Mouse (Mus musculus) layer of hippocampus, postnatal 36 days (tissue): ENCODE data around the gene Nkd1. TPM values are rescaled to one million over a fixed set of nuclear protein-coding genes. Genes with fewer than 3 reads are reported as not detected.
A peak's percentile ranks its signal among the peaks of the same experiment; 100 is the strongest.

Source experiments
- DNase-seq, 2 experiments: peaks; one replicate each; pipeline ENCODE4 v3.0.0; 2022
- total RNA-seq, 2 experiments: library from RNA; stranded (reverse); gene quantifications; 2 replicates each; pipeline ENCODE4 v1.2.3; 2021

The Nkd1 gene
- total RNA-seq = 10 to 100 TPM; 10.1 to 11.9 TPM

DNA sequence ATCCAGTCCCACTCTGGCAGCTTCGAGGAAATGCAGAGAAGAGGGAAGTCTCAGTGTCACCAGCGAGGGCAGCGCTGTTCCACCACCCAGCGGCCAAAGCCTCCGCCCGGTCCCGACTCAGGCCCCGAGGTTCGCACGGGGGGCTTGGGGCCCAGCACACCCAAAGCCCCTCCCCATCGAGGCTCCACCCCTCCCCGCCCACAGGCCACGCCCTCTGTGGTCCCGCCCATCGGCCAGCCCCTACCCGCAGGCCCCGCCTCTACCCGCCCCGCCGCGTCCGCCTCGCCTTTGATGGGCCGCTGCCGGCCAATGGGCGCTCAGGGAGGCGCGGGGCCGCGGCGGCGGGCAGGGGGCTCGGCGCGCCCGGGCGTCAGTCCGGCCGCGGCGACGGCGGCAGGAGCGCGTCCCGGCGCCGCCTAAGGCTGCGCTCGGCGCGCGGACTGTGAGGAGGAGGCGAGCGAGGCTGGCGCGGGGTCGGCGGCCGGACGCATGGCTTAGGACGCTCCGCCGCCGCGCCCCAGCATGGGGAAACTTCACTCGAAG is at the start of gene Nkd1:
Nkd1 (plus strand) TSS at position 370 of the 543 bp plus-strand sequence.
- DNase-seq = peak; percentile 77 to 83

- no peak for DNase-seq
Observed at GRCm38 (mm10) chr8:88481290-88481689, 39.9 kb upstream of the Nkd1 start.

GRCm38 (mm10) chr8:88488391-88488829 is 32.7 kb upstream of the Nkd1 start:
- no peak for DNase-seq

GRCm38 (mm10) chr8:88494076-88494475 is 27.1 kb upstream of the Nkd1 start:
- no peak for DNase-seq

DNA sequence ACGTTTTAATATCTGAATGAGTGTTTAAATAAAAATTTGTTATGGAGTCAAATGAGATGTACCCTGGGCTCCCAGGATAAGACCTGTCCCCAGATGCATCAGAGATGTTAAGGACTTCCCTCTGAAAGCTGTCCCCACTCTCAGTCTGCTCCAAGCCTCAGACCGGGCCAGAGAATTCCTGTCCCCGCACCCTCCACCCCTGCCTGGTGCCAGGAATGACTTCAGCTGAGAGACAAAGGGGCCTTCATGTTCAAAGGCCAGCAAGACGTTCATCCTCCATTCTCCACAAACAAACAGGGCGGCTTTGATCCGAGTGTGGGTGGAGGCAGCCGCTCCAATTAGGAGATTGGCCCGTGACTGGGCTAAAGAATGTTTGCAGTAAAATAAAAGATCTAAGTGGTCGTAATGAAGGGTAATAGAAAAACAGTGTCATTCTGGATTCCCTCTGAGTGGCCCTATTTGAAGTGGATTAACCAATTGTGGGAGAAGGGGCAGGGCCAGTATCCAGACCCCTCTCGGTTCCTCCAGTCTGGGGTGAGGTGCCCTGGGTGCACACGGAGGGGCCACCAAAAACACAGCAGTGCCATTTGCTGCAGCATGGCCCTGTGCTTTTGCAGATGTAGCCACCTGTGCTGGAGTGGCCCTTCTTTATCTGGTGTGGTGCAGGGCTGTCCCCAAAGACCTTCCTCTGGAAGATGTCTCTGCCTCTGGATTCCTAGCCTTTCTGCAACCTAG is 25.9 kb upstream of the Nkd1 start:
- peak; percentile 39 to 54 for DNase-seq

DNA sequence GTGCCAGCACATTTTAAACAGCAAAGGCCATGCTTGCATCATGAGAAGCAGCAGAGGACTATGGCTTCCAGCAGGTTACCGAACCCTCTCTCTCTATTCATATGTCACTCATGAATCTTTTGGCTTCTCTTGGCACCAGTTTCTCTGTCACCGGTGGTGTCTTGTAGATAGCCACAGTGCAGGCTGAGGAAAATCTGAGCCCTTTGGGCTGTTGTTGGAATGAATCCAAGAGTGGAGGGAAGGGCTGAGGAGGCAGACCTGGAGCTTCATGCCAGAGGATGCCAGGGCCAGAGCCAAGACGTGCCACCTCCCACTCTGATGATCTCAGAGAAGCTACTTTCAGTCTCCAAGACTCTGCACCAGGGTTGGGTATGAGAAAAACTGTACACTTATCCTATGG is 19.0 kb upstream of the Nkd1 start:
- no peak for DNase-seq

DNA sequence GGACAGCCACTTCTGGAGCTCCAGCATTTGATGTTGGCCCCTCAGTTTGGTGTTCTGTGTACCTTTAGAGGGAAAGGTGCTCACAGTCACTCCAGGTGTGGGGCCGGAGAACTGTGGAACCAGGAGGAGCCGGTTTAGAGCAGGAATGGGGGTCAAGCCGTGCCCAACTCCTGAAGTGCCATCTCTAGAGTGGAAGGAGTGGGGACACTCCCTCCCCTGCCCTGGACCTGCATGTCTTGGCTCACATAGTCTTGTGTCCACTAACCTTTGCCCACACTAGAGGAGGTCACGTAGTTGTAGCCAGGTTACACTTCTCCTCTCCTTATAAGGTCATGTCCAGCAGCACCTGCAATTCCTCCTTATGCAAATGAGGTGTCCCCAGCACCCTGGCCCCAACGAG is 14.2 kb upstream of the Nkd1 start:
- DNase-seq = no peak

DNA sequence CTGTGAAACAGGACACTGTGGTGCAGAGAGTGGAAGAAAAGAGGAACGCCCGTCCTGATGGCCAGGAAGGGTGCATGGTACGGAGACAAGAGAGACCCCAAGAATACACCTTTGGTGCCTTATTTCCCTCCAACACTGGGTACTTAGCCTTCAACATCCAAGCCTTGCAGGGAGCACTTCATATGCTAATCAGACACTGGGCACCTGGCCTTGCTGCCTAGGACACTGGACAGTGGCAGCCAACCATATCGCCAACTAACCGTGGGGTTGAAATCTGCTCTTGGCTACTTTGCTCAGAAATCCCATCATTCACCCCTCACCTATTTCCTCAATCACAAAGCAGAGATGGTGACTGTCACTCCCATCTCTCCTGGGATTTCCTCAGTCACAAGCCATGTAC is 10.1 kb upstream of the Nkd1 start:
- no peak for DNase-seq

GRCm38 (mm10) chr8:88512094-88512794 is 8.9 kb upstream of the Nkd1 start:
- peak in 1 of 2 experiments; percentile 13 for DNase-seq

- no peak for DNase-seq
Observed at GRCm38 (mm10) chr8:88518047-88518446, 3.1 kb upstream of the Nkd1 start.

GRCm38 (mm10) chr8:88520381-88520780 is 773 bp upstream of the Nkd1 start:
- no peak for DNase-seq

- DNase-seq = peak in 1 of 2 experiments; percentile 8
Observed at GRCm38 (mm10) chr8:88521541-88522414, 624 bp downstream of the Nkd1 start.

DNA sequence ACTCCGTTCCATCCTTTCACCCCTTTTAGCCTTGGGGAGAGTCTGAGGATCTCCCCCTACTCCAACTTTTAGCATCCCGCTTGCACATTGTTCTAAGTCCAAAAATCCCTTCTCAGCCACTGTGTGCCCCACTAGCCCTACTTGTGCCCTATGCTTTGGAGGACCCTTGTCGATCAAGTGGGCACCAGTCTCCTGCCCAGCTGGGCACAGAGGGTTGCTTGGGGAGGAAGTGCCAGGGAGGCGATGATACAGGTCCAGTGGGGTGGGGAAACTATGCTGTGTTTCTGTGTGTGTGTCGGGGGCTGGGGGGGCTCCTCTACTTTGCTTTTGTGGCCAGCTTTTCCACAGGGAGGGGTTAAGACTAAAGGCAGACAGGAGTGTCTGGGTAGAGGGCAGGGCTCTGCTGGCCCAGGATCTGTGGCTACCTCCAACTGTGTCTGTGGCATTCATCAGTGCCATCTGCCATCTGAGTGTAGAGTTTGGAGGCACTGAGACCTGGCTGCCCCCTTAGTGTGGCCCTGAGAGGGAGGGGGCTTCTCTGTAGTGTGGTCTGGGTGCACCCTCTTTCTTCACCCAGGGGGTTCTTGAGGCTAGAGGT is 1.4 kb downstream of the Nkd1 start:
- DNase-seq = no peak

- no peak for DNase-seq
Observed at GRCm38 (mm10) chr8:88523621-88524020, 2.5 kb downstream of the Nkd1 start.

- no peak for DNase-seq
Observed at GRCm38 (mm10) chr8:88524132-88524531, 3.0 kb downstream of the Nkd1 start.

- no peak for DNase-seq
Observed at GRCm38 (mm10) chr8:88524851-88525250, 3.7 kb downstream of the Nkd1 start.

GRCm38 (mm10) chr8:88526296-88526695 is 5.1 kb downstream of the Nkd1 start:
- DNase-seq = no peak

GRCm38 (mm10) chr8:88528186-88528585 is 7.0 kb downstream of the Nkd1 start:
- no peak for DNase-seq

DNA sequence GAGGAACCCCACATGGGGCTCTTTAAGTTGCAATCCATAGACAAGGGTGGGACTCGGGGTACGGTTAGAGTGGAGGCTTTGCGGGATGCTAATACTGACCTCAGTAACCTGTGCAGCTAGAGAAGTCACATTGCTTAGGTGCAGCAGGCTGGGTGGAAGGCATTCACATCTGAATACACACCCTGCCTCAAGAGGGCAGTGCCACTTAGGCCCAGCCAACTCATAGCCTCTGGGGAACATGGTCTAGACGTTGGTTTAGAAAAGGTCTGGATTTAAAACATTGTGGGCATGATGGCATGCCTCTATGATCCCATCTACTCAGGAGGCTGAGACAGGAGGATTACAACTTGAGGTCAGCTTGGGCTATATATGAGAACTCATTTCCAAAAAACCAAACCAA is 8.6 kb downstream of the Nkd1 start:
- no peak for DNase-seq

DNA sequence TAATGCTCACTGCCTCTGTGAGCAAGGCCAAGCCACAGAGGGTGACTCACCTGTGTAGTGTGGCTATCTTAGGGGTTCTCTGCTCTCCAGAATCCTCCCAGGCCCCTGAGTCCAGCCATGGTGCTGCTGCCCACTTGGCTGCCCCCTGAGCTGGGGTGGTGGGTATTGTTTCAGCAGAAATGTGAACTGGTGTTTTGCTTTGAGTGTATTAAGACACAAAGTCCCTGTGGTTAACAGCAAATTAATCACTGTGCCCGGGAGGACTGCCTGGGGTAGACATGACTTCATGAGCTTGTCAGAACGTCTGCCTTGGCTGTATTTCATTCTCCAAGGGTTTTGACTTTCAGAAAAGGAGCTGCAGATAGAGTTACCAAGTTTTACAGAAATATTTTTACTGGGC is 15.9 kb downstream of the Nkd1 start:
- no peak for DNase-seq

DNA sequence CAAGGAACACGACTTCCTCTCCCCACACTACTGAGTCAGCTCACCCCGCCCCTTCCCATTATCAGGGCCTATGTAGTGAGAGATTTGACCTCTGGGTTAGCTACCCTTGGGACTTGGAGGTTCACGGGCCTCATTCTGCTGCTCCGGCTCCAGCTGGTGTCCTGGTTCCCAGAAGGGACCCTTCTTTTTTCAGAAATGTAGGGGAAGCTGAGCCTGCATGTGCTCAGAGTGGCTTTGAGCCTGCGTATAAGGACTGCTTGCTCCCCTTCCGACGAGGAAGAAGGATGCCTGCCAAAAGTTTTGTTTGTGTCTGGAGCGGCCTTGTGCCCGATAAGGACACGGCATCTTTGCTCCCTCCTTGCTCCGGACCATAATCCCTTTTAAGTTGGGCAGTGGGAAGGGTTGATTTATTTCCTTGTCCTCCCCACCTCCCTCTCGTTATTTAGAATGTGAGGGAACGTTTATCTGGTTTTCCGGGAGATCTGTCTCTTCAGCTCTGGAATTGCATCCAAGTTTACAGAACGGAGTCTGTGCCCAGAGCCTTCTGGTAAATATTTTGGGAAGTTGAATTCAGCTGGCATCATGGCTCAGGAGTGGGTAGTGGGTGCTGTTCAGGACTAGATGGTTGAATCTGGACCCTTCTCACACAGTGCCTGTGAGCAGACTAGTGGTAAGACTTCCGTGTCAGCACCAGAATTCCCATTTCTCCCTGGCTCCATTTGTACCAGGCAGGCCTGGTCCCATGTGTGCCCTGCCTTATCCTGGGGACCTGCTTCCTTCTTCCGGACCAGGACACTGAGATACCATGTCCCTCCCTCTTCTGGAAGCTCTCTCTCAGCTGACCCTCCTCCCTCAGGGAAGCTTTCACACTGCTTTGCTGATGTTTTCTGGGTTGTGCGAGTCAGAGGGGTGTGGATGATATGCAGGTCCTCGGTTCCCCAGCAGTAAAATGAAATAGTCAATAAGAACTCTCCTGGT is 17.1 kb downstream of the Nkd1 start:
- no peak for DNase-seq
